Mouse (Mus musculus): ENCODE results near the gene Ttn. TPM values are rescaled to one million over a fixed set of nuclear protein-coding genes. Genes with fewer than 3 reads are reported as not detected.

Ttn gene
- polyA plus RNA-seq, 1 experiment: 24.2 TPM

DNA sequence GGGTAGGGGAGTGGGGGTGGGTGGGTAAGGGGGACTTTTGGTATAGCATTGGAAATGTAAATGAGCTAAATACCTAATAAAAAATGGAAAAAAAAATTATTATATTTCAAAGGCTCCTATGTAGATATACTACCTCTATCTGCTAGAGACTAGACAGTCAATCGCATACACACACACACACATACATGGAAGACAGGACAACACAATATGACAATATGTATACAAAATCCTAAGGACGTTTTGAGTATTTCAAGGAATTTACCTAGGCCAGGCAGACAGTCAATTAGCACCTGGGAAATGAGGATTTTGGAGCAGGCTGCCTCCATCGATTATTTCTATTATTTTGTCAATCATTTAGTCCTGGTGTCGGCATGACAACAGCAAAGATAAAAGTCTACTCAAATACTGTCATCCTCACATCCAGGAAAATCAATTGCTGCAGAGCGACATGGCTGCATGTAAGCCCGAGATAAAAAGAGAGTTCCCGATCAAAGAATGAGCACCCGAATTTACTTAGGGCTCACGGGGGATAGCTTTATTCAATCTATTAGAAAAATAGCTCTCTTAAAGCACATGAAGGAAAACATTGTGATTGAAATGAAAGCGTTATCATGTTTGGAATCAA lies 20.8 kb downstream of the Ttn start:
- Histone ChIP-seq H3K36me3 (ENCODE audit: control insufficient read depth, insufficient read depth) (peaks cover 45% of the 10 kb centered on the region), H3K4me2 (ENCODE audit: low read depth) (no peak overlapping the region), H3K27me3 (ENCODE audit: control insufficient read depth, insufficient read depth, insufficient read length) (no peaks in the 10 kb centered on the region), H3ac (ENCODE audit: control insufficient read depth, insufficient read length) (no peak overlapping the region), H3K4me3 (no peak overlapping the region), H3K79me2 (ENCODE audit: control insufficient read depth, insufficient read depth) (no peaks in the 10 kb centered on the region)
- no peak for TF ChIP-seq REST (IDR thresholded peaks at IDR 0.05; ENCODE audit: insufficient read depth, insufficient read length)
- TF ChIP-seq MYOG (IDR thresholded peaks at IDR 0.05; ENCODE audit: control insufficient read depth in 1 of 3, insufficient read depth in 1 of 3, insufficient read length in 2 of 3, low read depth in 2 of 3): no peak
- TF ChIP-seq TCF12 (IDR thresholded peaks at IDR 0.05; ENCODE audit: insufficient read depth, poor library complexity, severe bottlenecking): no peak
- TF ChIP-seq POLR2AphosphoS2 (IDR thresholded peaks at IDR 0.05; ENCODE audit: insufficient read length, low read depth): no peak
- no peak for TF ChIP-seq CEBPB (IDR thresholded peaks at IDR 0.05; ENCODE audit: insufficient read depth, poor library complexity, severe bottlenecking)
- no peak for TF ChIP-seq MAX (IDR thresholded peaks at IDR 0.05; ENCODE audit: low read depth)
- no peak for TF ChIP-seq MYOD1 (IDR thresholded peaks at IDR 0.05; ENCODE audit: control insufficient read depth in 1 of 3, insufficient read length in 2 of 3, low read depth in 2 of 3)
- no peak for TF ChIP-seq TCF3 (IDR thresholded peaks at IDR 0.05; ENCODE audit: insufficient read length, low read depth)
- no peak for TF ChIP-seq POLR2A (IDR thresholded peaks at IDR 0.05; ENCODE audit: insufficient read length, low read depth)
- TF ChIP-seq USF1 (IDR thresholded peaks at IDR 0.05; ENCODE audit: low read depth): no peak
- TF ChIP-seq E2F4 (IDR thresholded peaks at IDR 0.05; ENCODE audit: insufficient read depth): no peak
- no peak for TF ChIP-seq SRF (IDR thresholded peaks at IDR 0.05; ENCODE audit: control insufficient read depth, insufficient read length, low read depth)

GRCm38 (mm10) chr2:76949774-76950173 lies 32.6 kb downstream of the Ttn start:
- H3K4me2 ChIP-seq (ENCODE audit: low read depth): no peak overlapping the region
- H3K36me3 ChIP-seq (ENCODE audit: control insufficient read depth, insufficient read depth): peaks cover 70% of the 10 kb centered on the region
- H3K27me3 ChIP-seq (ENCODE audit: control insufficient read depth, insufficient read depth, insufficient read length): no peaks in the 10 kb centered on the region
- peak; percentile 85 for TF ChIP-seq POLR2AphosphoS2 (IDR thresholded peaks at IDR 0.05; ENCODE audit: insufficient read length, low read depth)
- no peak for TF ChIP-seq E2F4 (IDR thresholded peaks at IDR 0.05; ENCODE audit: insufficient read depth)
- no peak for TF ChIP-seq CEBPB (IDR thresholded peaks at IDR 0.05; ENCODE audit: insufficient read depth, poor library complexity, severe bottlenecking)
- peak; percentile 51 for TF ChIP-seq POLR2A (IDR thresholded peaks at IDR 0.05; ENCODE audit: insufficient read length, low read depth)
- TF ChIP-seq USF1 (IDR thresholded peaks at IDR 0.05; ENCODE audit: low read depth): no peak
- TF ChIP-seq TCF12 (IDR thresholded peaks at IDR 0.05; ENCODE audit: insufficient read depth, poor library complexity, severe bottlenecking): no peak
- no peak for TF ChIP-seq MYOD1 (IDR thresholded peaks at IDR 0.05; ENCODE audit: control insufficient read depth in 1 of 3, insufficient read length in 2 of 3, low read depth in 2 of 3)
- no peak for TF ChIP-seq SRF (IDR thresholded peaks at IDR 0.05; ENCODE audit: control insufficient read depth, insufficient read length, low read depth)
- TF ChIP-seq MAX (IDR thresholded peaks at IDR 0.05; ENCODE audit: low read depth): no peak
- TF ChIP-seq TCF3 (IDR thresholded peaks at IDR 0.05; ENCODE audit: insufficient read length, low read depth): no peak
- H3K79me2 ChIP-seq (ENCODE audit: control insufficient read depth, insufficient read depth): no peaks in the 10 kb centered on the region
- H3ac ChIP-seq (ENCODE audit: control insufficient read depth, insufficient read length): no peak overlapping the region
- no peak overlapping the region for H3K4me3 ChIP-seq

- H3K4me3 ChIP-seq: no peak overlapping the region
- TF ChIP-seq POLR2AphosphoS2 (IDR thresholded peaks at IDR 0.05; ENCODE audit: insufficient read length, low read depth) (no peak), USF1 (IDR thresholded peaks at IDR 0.05; ENCODE audit: low read depth) (no peak), MAX (IDR thresholded peaks at IDR 0.05; ENCODE audit: low read depth) (no peak), REST (IDR thresholded peaks at IDR 0.05; ENCODE audit: insufficient read depth, insufficient read length) (no peak), MYOG (IDR thresholded peaks at IDR 0.05; ENCODE audit: control insufficient read depth in 1 of 3, insufficient read depth in 1 of 3, insufficient read length in 2 of 3, low read depth in 2 of 3) (no peak), E2F4 (IDR thresholded peaks at IDR 0.05; ENCODE audit: insufficient read depth) (no peak), TCF3 (IDR thresholded peaks at IDR 0.05; ENCODE audit: insufficient read length, low read depth) (no peak), MYOD1 (IDR thresholded peaks at IDR 0.05; ENCODE audit: control insufficient read depth in 1 of 3, insufficient read length in 2 of 3, low read depth in 2 of 3) (no peak), SRF (IDR thresholded peaks at IDR 0.05; ENCODE audit: control insufficient read depth, insufficient read length, low read depth) (no peak), TCF12 (IDR thresholded peaks at IDR 0.05; ENCODE audit: insufficient read depth, poor library complexity, severe bottlenecking) (no peak), POLR2A (IDR thresholded peaks at IDR 0.05; ENCODE audit: insufficient read length, low read depth) (no peak), CEBPB (IDR thresholded peaks at IDR 0.05; ENCODE audit: insufficient read depth, poor library complexity, severe bottlenecking) (no peak)
- H3K36me3 ChIP-seq (ENCODE audit: control insufficient read depth, insufficient read depth): peaks cover 82% of the 10 kb centered on the region
- H3K4me2 ChIP-seq (ENCODE audit: low read depth): no peak overlapping the region
- H3K27me3 ChIP-seq (ENCODE audit: control insufficient read depth, insufficient read depth, insufficient read length): no peaks in the 10 kb centered on the region
- H3ac ChIP-seq (ENCODE audit: control insufficient read depth, insufficient read length): no peak overlapping the region
- no peaks in the 10 kb centered on the region for H3K79me2 ChIP-seq (ENCODE audit: control insufficient read depth, insufficient read depth)
Measured at GRCm38 (mm10) chr2:76938515-76938914, 43.8 kb downstream of the Ttn start.

GRCm38 (mm10) chr2:76929718-76930117 lies 52.6 kb downstream of the Ttn start:
- Histone ChIP-seq H3K79me2 (ENCODE audit: control insufficient read depth, insufficient read depth) (no peaks in the 10 kb centered on the region), H3K4me2 (ENCODE audit: low read depth) (no peak overlapping the region), H3K27me3 (ENCODE audit: control insufficient read depth, insufficient read depth, insufficient read length) (no peaks in the 10 kb centered on the region), H3K36me3 (ENCODE audit: control insufficient read depth, insufficient read depth) (peaks cover 55% of the 10 kb centered on the region), H3ac (ENCODE audit: control insufficient read depth, insufficient read length) (no peak overlapping the region), H3K4me3 (no peak overlapping the region)
- TF ChIP-seq POLR2A (IDR thresholded peaks at IDR 0.05; ENCODE audit: insufficient read length, low read depth) (no peak), E2F4 (IDR thresholded peaks at IDR 0.05; ENCODE audit: insufficient read depth) (no peak), SRF (IDR thresholded peaks at IDR 0.05; ENCODE audit: control insufficient read depth, insufficient read length, low read depth) (no peak)

DNA sequence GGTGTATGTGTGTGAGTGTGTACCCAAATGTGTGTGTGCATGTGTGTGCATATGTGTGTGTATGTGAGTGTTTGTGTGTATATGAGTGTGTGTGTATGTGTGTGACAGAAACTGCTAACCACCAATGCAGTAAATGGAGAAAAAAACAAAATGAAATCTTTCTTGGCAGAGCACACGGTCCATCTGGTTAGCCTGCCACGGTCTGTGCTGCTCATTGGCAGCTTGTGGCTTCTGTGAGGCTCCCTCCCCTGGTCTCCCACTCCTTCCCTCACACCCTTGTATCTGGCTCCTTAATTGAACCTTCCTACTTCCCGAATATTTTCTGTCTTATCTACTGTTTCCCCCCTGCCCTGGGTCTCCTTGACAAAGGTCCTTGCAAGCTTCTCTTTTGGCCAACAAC lies 53.5 kb downstream of the Ttn start:
- H3K27me3 ChIP-seq (ENCODE audit: control insufficient read depth, insufficient read depth, insufficient read length): no peaks in the 10 kb centered on the region

More for the DNA sequence above, 53.5 kb downstream of the Ttn start:
- H3K4me3 ChIP-seq: no peak overlapping the region
- no peak overlapping the region for H3K4me2 ChIP-seq (ENCODE audit: low read depth)
- no peaks in the 10 kb centered on the region for H3K79me2 ChIP-seq (ENCODE audit: control insufficient read depth, insufficient read depth)
- peaks cover 62% of the 10 kb centered on the region for H3K36me3 ChIP-seq (ENCODE audit: control insufficient read depth, insufficient read depth)
- H3ac ChIP-seq (ENCODE audit: control insufficient read depth, insufficient read length): no peak overlapping the region
- TF ChIP-seq REST (IDR thresholded peaks at IDR 0.05; ENCODE audit: insufficient read depth, insufficient read length) (no peak), MAX (IDR thresholded peaks at IDR 0.05; ENCODE audit: low read depth) (no peak), MYOG (IDR thresholded peaks at IDR 0.05; ENCODE audit: control insufficient read depth in 1 of 3, insufficient read depth in 1 of 3, insufficient read length in 2 of 3, low read depth in 2 of 3) (no peak), USF1 (IDR thresholded peaks at IDR 0.05; ENCODE audit: low read depth) (no peak), TCF12 (IDR thresholded peaks at IDR 0.05; ENCODE audit: insufficient read depth, poor library complexity, severe bottlenecking) (no peak), POLR2A (IDR thresholded peaks at IDR 0.05; ENCODE audit: insufficient read length, low read depth) (no peak), CEBPB (IDR thresholded peaks at IDR 0.05; ENCODE audit: insufficient read depth, poor library complexity, severe bottlenecking) (no peak), MYOD1 (IDR thresholded peaks at IDR 0.05; ENCODE audit: control insufficient read depth in 1 of 3, insufficient read length in 2 of 3, low read depth in 2 of 3) (no peak), SRF (IDR thresholded peaks at IDR 0.05; ENCODE audit: control insufficient read depth, insufficient read length, low read depth) (no peak), E2F4 (IDR thresholded peaks at IDR 0.05; ENCODE audit: insufficient read depth) (no peak), TCF3 (IDR thresholded peaks at IDR 0.05; ENCODE audit: insufficient read length, low read depth) (no peak), POLR2AphosphoS2 (IDR thresholded peaks at IDR 0.05; ENCODE audit: insufficient read length, low read depth) (no peak)
